Mouse (Mus musculus) stomach, postnatal 0 days (tissue): ENCODE data around the gene Syt9. TPM values are rescaled to one million over a fixed set of nuclear protein-coding genes. Genes with fewer than 3 reads are reported as not detected.
A peak's percentile ranks its signal among the peaks of the same experiment; 100 is the strongest.

Source experiments
- ATAC-seq: fragments of 200-750 bp; cut with Nextera tagmentation; 2 replicates; pipeline ENCODE4 v1.8.0; 2017; ENCODE audit not compliant: low FRiP score, low TSS enrichment
- DNase-seq: peaks from one replicate; pipeline ENCODE4 v3.0.0-alpha.2; 2016; ENCODE audit warnings: low spot score
- H3K27ac ChIP-seq: fragments of 300-500 bp; sonication (generic); replicated peaks from 2 replicates; pipeline ENCODE4 v1.5.1; 2014; ENCODE audit warnings: mild to moderate bottlenecking, control low read depth
- H3K27me3 ChIP-seq: fragments of 300-500 bp; sonication (generic); 2 replicates; pipeline ENCODE4 v1.6.1; 2014; ENCODE audit warnings: low read length; ENCODE audit not compliant: control insufficient read depth, insufficient read depth
- H3K36me3 ChIP-seq: fragments of 300-500 bp; sonication (generic); 2 replicates; pipeline ENCODE4 v1.6.1; 2014; ENCODE audit warnings: low read length, mixed read lengths; ENCODE audit not compliant: control insufficient read depth, insufficient read depth
- H3K4me1 ChIP-seq: fragments of 300-500 bp; sonication (generic); replicated peaks from 2 replicates; pipeline ENCODE4 v1.6.1; 2014; ENCODE audit warnings: antibody characterized with exemption; ENCODE audit not compliant: control insufficient read depth, insufficient read depth
- H3K4me2 ChIP-seq: fragments of 300-500 bp; sonication (generic); replicated peaks from 2 replicates; pipeline ENCODE4 v1.6.1; 2014; ENCODE audit warnings: low read depth, mild to moderate bottlenecking, control low read depth, moderate library complexity
- H3K4me3 ChIP-seq: fragments of 300-500 bp; sonication (generic); 2 replicates; pipeline ENCODE4 v1.5.1; 2014; ENCODE audit warnings: low read depth, low read length, control low read depth
- H3K9ac ChIP-seq: fragments of 300-500 bp; sonication (generic); 2 replicates; pipeline ENCODE4 v1.6.1; 2014; ENCODE audit warnings: mild to moderate bottlenecking, low read length, control low read depth, mixed read lengths
- H3K9me3 ChIP-seq: fragments of 300-500 bp; sonication (generic); 2 replicates; pipeline ENCODE4 v1.6.1; 2016; ENCODE audit warnings: low read length; ENCODE audit not compliant: control insufficient read depth
- CTCF ChIP-seq: IDR thresholded peaks from 2 replicates; pipeline ENCODE4 v1.5.1; 2016; ENCODE audit warnings: antibody characterized with exemption, low read depth, mild to moderate bottlenecking, moderate library complexity
- EP300 ChIP-seq: optimal IDR thresholded peaks from 2 replicates; pipeline ENCODE3; 2016; ENCODE audit warnings: antibody characterized with exemption
- WGBS: fragments of 180-500 bp; shearing (Covaris S2); extraction: QIAGEN DNeasy Blood & Tissue Kit; methylation state at CpG from one replicate; pipeline ENCODE4 v1.1.7; 2014; 5-methylcytosine and 5-hydroxymethylcytosine counted together
- polyA plus RNA-seq: library from polyadenylated mRNA; unstranded; fragments of >200 nt; fragmentation: Nextera tagmentation; extraction: Ambion mirVana; gene quantifications from 2 replicates; pipeline ENCODE4 v1.2.1, GENCODE M21; 2015

Gene Syt9
- polyA plus RNA-seq, 1 experiment from 2014 or later, result 1.5 TPM

GRCm38 (mm10) chr7:107504761-107505712 is 134.5 kb downstream of the Syt9 start:
- H3K9me3 ChIP-seq, result no peaks in the 10 kb centered on the region
- H3K36me3 ChIP-seq, result no peaks in the 10 kb centered on the region
- TF ChIP-seq CTCF (0 out of 2 replicates have a peak, but pooled peaks have one; percentile 6), EP300 (no peak)
- H3K4me3 ChIP-seq, result no peak overlapping the region
- no peak overlapping the region for H3K27ac ChIP-seq
- 52% methylated on average over 5 of the region's 5 CpGs for WGBS
- ATAC-seq (no peak), DNase-seq (no peak)
- H3K27me3 ChIP-seq, result no peaks in the 10 kb centered on the region
- H3K4me2 ChIP-seq, result no peak overlapping the region
- H3K9ac ChIP-seq, result no peak overlapping the region
- H3K4me1 ChIP-seq, result no peaks in the 10 kb centered on the region

- Histone ChIP-seq H3K27ac (no peak overlapping the region), H3K4me3 (no peak overlapping the region), H3K9me3 (no peaks in the 10 kb centered on the region), H3K4me1 (no peaks in the 10 kb centered on the region), H3K36me3 (no peaks in the 10 kb centered on the region), H3K9ac (no peak overlapping the region), H3K27me3 (no peaks in the 10 kb centered on the region), H3K4me2 (no peak overlapping the region)
- no peak for DNase-seq
- WGBS, result 75% methylated on average over 3 of the region's 3 CpGs
- ATAC-seq, result no peak
- TF ChIP-seq CTCF, result no peak
- TF ChIP-seq EP300, result no peak
These were observed 137.4 kb downstream of the Syt9 start for GRCm38 (mm10) chr7:107507920-107508319.

GRCm38 (mm10) chr7:107509740-107510139 is 139.2 kb downstream of the Syt9 start:
- no peak overlapping the region for H3K27ac ChIP-seq
- 63% methylated on average over 3 of the region's 3 CpGs for WGBS
- no peaks in the 10 kb centered on the region for H3K9me3 ChIP-seq
- H3K27me3 ChIP-seq, result no peaks in the 10 kb centered on the region
- H3K4me2 ChIP-seq, result no peak overlapping the region
- TF ChIP-seq EP300, result no peak
- TF ChIP-seq CTCF, result no peak
- H3K4me3 ChIP-seq, result no peak overlapping the region
- no peaks in the 10 kb centered on the region for H3K36me3 ChIP-seq
- H3K9ac ChIP-seq, result no peak overlapping the region
- no peak for ATAC-seq
- no peaks in the 10 kb centered on the region for H3K4me1 ChIP-seq
- no peak for DNase-seq

GRCm38 (mm10) chr7:107516704-107517410 is 146.3 kb downstream of the Syt9 start:
- Histone ChIP-seq H3K9me3 (no peaks in the 10 kb centered on the region), H3K9ac (no peak overlapping the region), H3K27me3 (no peaks in the 10 kb centered on the region), H3K27ac (no peak overlapping the region), H3K4me2 (no peak overlapping the region), H3K4me1 (no peaks in the 10 kb centered on the region), H3K36me3 (no peaks in the 10 kb centered on the region), H3K4me3 (no peak overlapping the region)
- ATAC-seq, result no peak
- peak; percentile 32 for DNase-seq
- TF ChIP-seq EP300, result no peak
- no peak for TF ChIP-seq CTCF
- WGBS, result 24% methylated on average over 8 of the region's 8 CpGs

GRCm38 (mm10) chr7:107519256-107520025 is 148.9 kb downstream of the Syt9 start:
- Histone ChIP-seq H3K9ac (no peak overlapping the region), H3K27me3 (no peaks in the 10 kb centered on the region), H3K4me2 (no peak overlapping the region), H3K4me1 (no peaks in the 10 kb centered on the region), H3K36me3 (no peaks in the 10 kb centered on the region), H3K9me3 (no peaks in the 10 kb centered on the region), H3K4me3 (no peak overlapping the region), H3K27ac (no peak overlapping the region)
- TF ChIP-seq CTCF, result no peak
- no peak for TF ChIP-seq EP300
- no peak for ATAC-seq
- DNase-seq, result no peak
- 82% methylated on average over 12 of the region's 12 CpGs for WGBS
